Mouse (Mus musculus) bone marrow, adult 2 months (tissue): ENCODE measurements around the gene Gm27021. TPM values are rescaled to one million over a fixed set of nuclear protein-coding genes. Genes with fewer than 3 reads are reported as not detected.

Experiments used
- H3K27ac ChIP-seq: fragments of 200-500 bp; 2 replicates; pipeline ENCODE4 v1.5.1; 2012; ENCODE audit warnings: low read depth, mild to moderate bottlenecking, control low read depth, inconsistent platforms, low read length; ENCODE audit not compliant: control insufficient read depth, poor library complexity, insufficient read depth
- H3K4me1 ChIP-seq: fragments of 200-500 bp; 2 replicates; pipeline ENCODE4 v1.6.1; 2011; ENCODE audit warnings: low read length; ENCODE audit not compliant: control insufficient read depth, insufficient read depth
- H3K4me3 ChIP-seq: fragments of 200-500 bp; replicated peaks from 2 replicates; pipeline ENCODE3; 2011; ENCODE audit warnings: mild to moderate bottlenecking, low read depth, low read length, control low read depth; ENCODE audit not compliant: control insufficient read depth
- CTCF ChIP-seq: fragments of 200-500 bp; IDR thresholded peaks from 2 replicates; pipeline ENCODE4 v1.5.1; 2011; ENCODE audit warnings: low read length, control low read depth; ENCODE audit not compliant: control insufficient read depth, insufficient read depth
- POLR2A ChIP-seq: fragments of 200-500 bp; IDR thresholded peaks from 2 replicates; pipeline ENCODE4 v1.6.1; 2011; ENCODE audit warnings: low read depth, mild to moderate bottlenecking, control low read depth, low read length, borderline replicate concordance; ENCODE audit not compliant: control insufficient read depth
- WGBS: fragments of 180-500 bp; shearing (Covaris S2); methylation state at CpG from one replicate; pipeline ENCODE4 v1.1.7; 2018; 5-methylcytosine and 5-hydroxymethylcytosine counted together
- polyA plus RNA-seq: library from polyadenylated mRNA; stranded (reverse); fragments of >200 nt; gene quantifications from 2 replicates; pipeline ENCODE4 v1.2.4, GENCODE M21; 2011; ENCODE audit warnings: low replicate concordance; ENCODE audit not compliant: missing spikeins, insufficient read depth, insufficient read length

Gene Gm27021
- not detected in 2 replicates for polyA plus RNA-seq

GRCm38 (mm10) chr8:120667561-120668373 is at the start of gene Gm27021, which contains the start of gene Cox4i1:
Gene Gm27021 (minus strand): TSS chr8:120668079.
Gene Cox4i1 (plus strand): TSS chr8:120668222.
- peak within 1 kb of the TSS; percentile 84 for H3K4me3 ChIP-seq
- H3K27ac ChIP-seq = peak within 1 kb of the TSS; percentile 92
- WGBS = under 1% methylated on average over 103 of the region's 105 CpGs
- peaks cover 5% of the 10 kb centered on the region; the same call in 1 of the 2 replicates for H3K4me1 ChIP-seq
- TF ChIP-seq CTCF (no peak), POLR2A (peak; percentile 81)

DNA sequence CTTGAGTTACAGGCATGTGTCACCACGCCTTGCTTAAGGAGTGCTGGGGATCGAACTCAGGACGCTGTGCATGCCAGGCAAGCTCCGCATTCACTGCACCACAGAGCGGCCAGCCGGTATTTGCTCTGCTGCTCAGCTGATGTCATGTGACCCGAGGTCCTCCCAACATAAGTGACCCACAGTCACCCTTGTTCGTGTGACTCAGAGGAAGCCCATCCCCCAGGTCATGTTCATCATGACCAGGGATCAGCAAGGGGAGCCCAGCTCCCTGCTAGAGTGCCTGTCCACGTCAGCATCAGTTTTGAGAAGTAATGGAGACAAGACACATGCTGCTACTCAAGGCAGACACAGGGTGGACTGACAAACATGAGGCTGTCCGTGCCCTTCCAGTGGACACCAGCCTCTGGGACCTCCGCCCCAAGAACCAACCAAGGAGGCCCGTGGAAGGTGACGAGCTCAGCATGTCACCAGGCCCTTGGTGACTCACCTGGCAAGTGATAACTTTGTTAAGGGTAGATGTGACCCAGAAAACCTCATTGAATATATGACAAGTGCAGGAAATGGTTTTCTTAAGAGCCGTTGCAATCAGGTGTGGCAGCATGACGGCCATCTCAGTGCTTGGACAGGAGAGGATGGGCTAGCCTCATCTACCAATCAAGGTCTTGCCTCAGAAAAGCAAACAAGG is 48.3 kb upstream of the Gm27021 start:
- 66% methylated on average over 15 of the region's 15 CpGs for WGBS
- Histone ChIP-seq H3K27ac (no peak overlapping the region), H3K4me1 (peaks cover 3% of the 10 kb centered on the region), H3K4me3 (no peak overlapping the region)
- TF ChIP-seq CTCF (no peak), POLR2A (no peak)

- Histone ChIP-seq H3K4me3 (no peak overlapping the region), H3K4me1 (peaks cover 3% of the 10 kb centered on the region), H3K27ac (peak overlapping the region; percentile 52; the same call in 1 of the 2 replicates)
- TF ChIP-seq CTCF = no peak
- TF ChIP-seq POLR2A = no peak
- 20% methylated on average over 6 of the region's 6 CpGs for WGBS
These were observed 47.3 kb upstream of the Gm27021 start for GRCm38 (mm10) chr8:120715200-120715599.

DNA sequence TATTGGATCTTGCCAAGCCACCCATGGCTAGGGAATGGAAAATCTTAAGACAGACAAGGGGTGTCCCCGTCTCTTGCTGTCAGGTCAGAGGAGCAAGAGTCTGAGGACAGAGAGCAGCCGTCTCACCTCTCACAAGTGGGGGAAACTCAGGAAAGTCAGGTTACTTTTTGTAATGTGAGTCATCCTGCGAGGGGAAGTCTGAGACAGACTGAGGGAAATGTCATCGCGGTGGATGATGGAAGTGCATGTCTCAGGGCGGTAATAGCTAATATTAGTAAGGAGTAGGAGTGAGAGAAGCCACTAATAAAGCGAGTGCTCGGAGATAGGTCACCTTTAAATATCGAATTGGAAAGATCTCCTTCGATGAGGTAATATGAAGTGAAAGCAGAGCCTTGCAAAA is 41.3 kb upstream of the Gm27021 start:
- Histone ChIP-seq H3K27ac (no peak overlapping the region), H3K4me3 (no peak overlapping the region), H3K4me1 (no peaks in the 10 kb centered on the region)
- TF ChIP-seq POLR2A (no peak), CTCF (no peak)
- 31% methylated on average over 10 of the region's 10 CpGs for WGBS

DNA sequence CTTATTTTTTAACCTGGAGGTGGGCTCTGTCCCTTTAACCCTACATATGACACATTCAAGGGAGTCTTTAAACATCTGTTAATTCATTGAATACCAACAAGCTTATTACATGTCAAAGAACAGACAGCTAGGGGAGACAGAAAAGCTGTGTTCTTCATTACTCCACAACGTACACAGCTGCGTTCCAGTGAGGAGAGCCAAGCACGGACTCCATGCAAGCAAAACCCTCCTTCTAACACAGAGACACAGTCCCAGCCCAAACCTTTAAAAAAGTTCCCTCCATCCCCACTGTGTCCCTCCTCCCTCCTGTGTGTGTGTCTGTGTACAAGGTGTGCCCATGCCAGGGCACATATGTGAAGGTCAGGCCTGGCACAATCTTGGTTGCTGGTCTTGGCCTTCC is 38.3 kb upstream of the Gm27021 start:
- TF ChIP-seq CTCF (no peak), POLR2A (no peak)
- 80% methylated on average over 3 of the region's 3 CpGs for WGBS
- Histone ChIP-seq H3K4me1 (peaks cover 7% of the 10 kb centered on the region), H3K27ac (no peak overlapping the region), H3K4me3 (no peak overlapping the region)

GRCm38 (mm10) chr8:120705163-120705562 is 37.3 kb upstream of the Gm27021 start:
- WGBS = 81% methylated on average over 15 of the region's 15 CpGs
- Histone ChIP-seq H3K27ac (no peak overlapping the region), H3K4me1 (peaks cover 8% of the 10 kb centered on the region), H3K4me3 (no peak overlapping the region)
- TF ChIP-seq CTCF (no peak), POLR2A (no peak)

DNA sequence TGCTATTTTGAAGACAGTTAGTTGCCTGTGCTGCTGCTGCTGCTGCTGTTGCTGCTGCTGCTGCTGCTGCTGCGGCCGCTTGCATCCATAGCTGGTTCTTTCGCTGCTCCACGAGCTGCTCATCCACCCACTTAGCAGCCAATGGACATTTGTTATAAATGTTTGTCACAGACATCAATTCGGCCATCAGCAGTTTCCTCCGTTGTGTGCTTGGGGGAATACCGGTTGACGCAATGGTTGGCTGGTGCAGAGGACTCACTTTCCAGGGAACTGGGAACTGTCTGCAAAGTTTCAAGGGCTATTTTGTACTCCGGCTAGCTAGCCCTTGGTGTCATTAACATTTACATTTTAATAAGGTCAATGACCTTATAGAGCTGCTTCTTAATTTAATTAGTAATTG is 36.3 kb upstream of the Gm27021 start:
- Histone ChIP-seq H3K27ac (no peak overlapping the region), H3K4me3 (no peak overlapping the region), H3K4me1 (peaks cover 15% of the 10 kb centered on the region)
- TF ChIP-seq POLR2A (no peak), CTCF (no peak)
- WGBS = 79% methylated on average over 9 of the region's 9 CpGs

DNA sequence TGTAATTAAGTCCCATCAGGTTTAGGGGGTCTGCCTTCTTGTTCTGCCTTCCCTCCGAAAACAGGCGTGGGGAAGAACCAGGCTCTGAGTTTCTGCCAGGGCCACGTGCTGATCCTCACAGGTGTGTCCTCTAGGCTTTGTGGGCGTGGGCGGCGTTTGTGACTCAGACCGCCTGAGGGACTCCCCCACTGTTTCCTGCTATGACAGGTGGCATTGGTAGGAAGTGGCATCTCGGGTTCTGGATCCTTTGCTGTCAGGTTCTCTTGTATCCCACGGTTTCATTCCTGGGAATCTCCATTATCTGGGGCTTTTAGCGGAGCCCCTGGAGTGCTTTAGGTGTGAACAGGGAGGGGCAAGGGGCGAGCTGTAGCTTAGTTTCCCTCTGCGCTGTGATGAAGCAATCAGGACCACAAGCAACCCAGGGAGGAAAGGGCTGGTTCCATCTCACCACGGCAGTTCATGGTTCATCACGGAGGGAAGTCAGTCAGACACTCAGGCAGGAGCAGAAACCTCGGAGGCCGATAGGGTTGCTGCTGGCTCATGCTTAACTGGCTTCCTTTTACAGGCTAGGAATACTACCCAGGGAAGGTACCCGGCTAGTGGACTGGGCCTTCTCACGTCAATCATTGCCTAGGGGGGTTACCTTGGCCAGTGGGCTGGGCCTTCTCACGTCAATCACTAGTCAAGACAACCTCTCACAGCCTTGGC is 34.0 kb upstream of the Gm27021 start:
- Histone ChIP-seq H3K4me3 (no peak overlapping the region), H3K4me1 (peaks cover 20% of the 10 kb centered on the region), H3K27ac (peak overlapping the region; percentile 51)
- TF ChIP-seq POLR2A (no peak), CTCF (no peak)
- WGBS = 5% methylated on average over 19 of the region's 19 CpGs
